Mouse (Mus musculus) thymus, postnatal 0 days (tissue): ENCODE results near the gene Cntd1. TPM values are rescaled to one million over a fixed set of nuclear protein-coding genes. Genes with fewer than 3 reads are reported as not detected.
"Not testable (repeated sequence)": the region's sequence is repeated elsewhere in the genome, so short reads cannot be mapped to it uniquely, and the experiment has no call there.

Experiments used
- DNase-seq: peaks from one replicate; pipeline ENCODE4 v3.0.0-alpha.2; 2015; ENCODE audit warnings: low spot score
- polyA plus RNA-seq: library from polyadenylated mRNA; unstranded; fragments of >200 nt; fragmentation: Nextera tagmentation; extraction: Ambion mirVana; gene quantifications from 2 replicates; pipeline ENCODE4 v1.2.1, GENCODE M21; 2015

Gene Cntd1
- polyA plus RNA-seq, 1 experiment from 2014 or later = 1.3 TPM

DNA sequence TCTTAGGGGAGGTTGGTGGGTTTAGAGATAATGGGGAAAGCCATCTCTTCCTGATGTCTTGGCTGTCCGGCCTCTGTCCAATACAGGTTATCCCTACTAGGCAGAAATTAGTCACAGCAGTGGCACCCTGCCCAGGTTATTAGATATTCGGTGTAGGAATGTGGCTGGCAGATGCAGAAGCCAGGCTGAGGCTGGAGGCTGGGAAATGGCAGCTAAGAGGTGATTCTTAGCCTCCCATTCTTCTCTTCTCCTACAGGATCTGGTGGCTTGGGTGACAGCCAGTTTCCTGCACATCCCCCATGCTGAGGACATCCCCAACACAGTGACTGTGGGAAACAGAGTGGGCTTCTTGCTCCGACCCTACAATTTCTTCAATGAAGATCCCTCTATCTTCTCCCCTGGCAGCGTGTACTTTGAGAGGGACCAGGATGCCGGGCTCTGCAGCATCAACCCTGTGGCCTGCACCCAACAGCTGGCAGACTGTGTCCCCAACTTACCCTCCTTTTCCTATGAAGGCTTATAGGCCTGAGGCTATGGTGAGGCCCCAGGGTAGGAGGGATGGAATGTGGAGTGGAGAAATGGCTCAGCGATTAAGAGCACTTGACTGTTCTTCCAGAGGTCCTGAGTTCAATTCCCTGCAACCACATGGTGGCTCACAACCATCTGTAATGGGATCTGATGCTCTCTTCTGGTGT, 50.3 kb downstream of the Cntd1 start:
- DNase-seq = no peak

DNA sequence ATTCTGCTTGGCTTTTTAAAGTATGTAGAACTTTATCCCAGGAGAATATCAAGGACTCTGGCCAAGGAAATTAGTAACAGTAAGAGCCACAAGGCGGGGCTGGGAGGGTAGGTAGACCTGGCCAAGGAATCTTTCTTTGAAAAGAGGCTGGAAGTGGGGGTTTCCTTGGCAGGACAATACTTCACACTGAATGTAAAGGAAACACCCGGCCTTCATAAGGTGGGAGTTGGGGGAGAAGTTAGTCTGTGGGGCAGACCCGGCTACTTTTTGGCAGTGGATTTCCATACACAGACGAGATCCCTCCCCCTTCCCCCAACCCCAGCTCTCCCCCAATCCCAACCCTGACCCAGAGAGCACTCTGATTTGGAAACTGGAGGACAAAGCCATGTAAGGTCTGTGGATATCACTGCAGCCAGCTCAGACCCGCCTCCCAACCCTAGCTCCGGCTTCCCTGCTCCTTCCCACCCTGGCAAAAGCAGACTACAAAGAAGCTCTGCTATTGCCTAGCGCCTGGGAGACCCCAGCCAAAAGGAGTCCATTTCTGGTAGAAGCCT, 51.6 kb downstream of the Cntd1 start, which contains the start of gene Aoc3:
Aoc3 (plus strand) TSS at position 235 of the 554 bp plus-strand sequence.
- DNase-seq = no peak

DNA sequence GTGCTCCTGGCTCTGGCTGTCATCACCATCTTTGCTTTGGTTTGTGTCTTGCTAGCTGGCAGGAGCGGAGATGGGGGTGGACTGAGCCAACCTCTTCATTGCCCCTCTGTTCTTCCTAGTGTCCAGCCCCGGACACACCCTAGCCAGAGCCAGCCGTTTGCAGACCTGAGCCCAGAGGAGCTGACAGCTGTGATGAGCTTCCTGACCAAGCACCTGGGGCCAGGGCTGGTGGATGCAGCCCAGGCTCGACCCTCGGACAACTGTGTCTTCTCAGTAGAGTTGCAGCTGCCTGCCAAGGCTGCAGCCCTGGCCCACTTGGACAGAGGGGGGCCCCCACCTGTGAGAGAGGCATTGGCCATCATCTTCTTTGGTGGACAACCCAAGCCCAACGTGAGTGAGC, 52.1 kb downstream of the Cntd1 start:
- DNase-seq = not testable (repeated sequence)

DNA sequence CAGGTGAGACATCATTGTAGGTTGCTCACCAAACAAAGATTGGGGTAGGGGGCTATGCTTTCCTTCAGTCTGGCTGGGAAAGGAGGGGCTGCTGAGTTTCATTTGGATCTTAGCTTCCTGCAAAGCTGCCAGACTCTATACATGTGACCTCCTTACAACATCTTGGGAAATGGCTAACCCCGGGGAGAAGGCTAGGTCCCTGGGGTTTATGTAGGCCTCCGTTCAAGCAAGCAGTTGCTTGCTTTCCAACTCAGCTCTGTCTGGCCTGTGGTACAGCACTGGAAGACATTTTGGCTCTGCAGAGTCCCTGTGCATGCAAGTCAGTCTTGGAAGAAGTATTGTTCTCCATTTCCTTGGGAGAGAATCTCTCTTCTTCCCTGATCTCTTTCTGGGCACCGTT, 53.7 kb downstream of the Cntd1 start:
- no peak for DNase-seq

DNA sequence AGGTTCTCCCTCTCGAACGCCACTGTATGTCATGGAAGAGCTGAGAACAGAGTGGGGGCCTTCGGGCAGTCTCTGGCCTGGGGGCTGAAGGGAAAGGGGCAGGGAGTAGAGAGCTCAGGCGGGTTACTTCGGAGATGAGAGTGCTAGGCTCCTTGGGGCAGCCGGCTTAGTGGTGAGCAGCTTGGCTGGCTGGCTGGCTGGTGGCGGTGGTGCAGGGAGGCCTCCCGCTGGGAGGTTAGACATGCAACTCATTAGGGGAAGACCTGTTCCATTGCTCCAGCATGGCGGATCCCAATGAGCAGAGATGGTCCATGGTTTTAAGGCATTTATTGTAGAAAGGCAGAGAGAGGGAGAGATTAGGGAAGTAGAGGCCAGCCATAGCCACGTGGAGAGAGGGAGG, 55.2 kb downstream of the Cntd1 start:
- DNase-seq = no peak

DNA sequence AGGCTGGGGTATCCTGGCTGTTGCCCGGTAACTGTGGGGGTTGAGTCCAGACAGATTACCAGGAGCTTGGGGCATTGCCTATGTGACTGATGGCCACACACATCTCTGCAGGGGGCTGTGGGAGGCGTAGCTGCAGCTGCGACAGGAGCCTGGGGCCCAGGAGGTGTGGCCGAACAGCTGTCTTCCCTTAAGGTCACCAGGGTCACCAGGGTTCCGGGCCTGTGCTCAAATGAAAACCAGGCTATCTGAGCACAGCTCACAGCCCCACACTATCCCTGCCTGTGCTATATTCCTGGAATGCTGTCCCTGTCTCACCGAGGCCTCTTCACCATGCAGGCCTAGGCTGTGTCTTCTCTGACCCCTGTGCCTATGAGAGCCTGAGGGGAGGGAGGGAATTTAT, 55.7 kb downstream of the Cntd1 start:
- DNase-seq = no peak

DNA sequence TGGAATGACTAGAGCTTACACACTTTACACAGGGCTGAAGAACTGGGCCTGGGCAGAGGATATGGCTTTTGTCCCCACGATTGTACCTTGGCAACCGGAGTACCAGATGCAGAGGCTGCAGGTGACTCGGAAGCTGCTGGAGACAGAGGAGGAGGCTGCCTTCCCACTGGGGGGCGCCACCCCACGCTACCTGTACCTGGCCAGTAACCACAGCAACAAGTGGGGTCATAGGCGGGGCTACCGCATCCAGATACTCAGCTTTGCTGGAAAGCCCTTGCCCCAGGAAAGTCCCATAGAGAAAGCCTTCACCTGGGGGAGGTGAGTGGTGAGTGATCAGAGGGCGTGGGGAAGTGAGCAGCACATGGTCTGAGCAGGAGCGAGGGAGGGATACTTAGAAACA, 56.9 kb downstream of the Cntd1 start:
- DNase-seq = no peak

DNA sequence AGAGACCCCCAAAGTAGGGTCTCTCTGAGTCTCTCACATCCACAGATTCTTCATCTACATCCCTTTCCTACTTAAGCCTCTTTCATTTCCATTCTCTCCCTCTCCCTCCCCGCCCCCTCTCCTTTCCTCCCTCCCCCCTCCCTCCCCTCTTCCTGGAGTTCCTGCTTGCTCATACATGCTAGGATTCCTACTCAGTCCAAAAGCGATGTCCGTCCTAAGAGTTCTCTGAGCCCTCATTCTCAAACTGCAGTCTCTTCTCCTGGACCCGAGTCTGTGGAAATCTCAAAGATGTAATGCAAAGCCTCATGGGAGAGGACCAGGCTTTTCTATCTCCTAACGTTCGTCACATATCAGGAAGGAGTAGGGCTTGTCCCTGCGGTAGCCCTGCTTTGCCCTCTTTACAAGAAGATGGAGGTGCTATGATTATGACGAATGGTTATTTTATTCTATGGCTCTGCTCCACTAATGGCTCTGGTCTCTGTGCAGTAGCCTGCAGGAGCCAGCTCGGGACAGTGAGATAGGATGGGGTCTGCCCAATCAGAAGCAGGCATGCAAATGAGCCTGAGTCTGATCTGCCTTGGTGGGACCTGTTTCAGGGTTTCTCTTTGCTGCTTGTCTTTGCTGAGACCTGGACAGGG, 59.4 kb downstream of the Cntd1 start:
- peak; percentile 63 for DNase-seq

Other genes starting within 250 kb of the Cntd1 start
- 10.5 and 11.5 TPM in 2 replicates for gene Naglu, start 209.0 kb upstream of the Cntd1 start, polyA plus RNA-seq
- gene Hsd17b1, start 200.6 kb upstream of the Cntd1 start, polyA plus RNA-seq = 0.10 and 0.13 TPM in 2 replicates
- 37.3 and 40.5 TPM in 2 replicates for gene Coasy, start 196.4 kb upstream of the Cntd1 start, polyA plus RNA-seq
- gene Mlx, start 191.7 kb upstream of the Cntd1 start, polyA plus RNA-seq = 79.8 and 80.8 TPM in 2 replicates
- 34.6 and 39.0 TPM in 2 replicates for gene Psmc3ip, start 183.6 kb upstream of the Cntd1 start, polyA plus RNA-seq
- gene Retreg3, start 159.1 kb upstream of the Cntd1 start, polyA plus RNA-seq = 20.9 and 22.2 TPM in 2 replicates
- 73.0 and 80.2 TPM in 2 replicates for gene Tubg1, start 159.1 kb upstream of the Cntd1 start, polyA plus RNA-seq
- gene Tubg2, start 123.1 kb upstream of the Cntd1 start, polyA plus RNA-seq = 1.5 and 1.6 TPM in 2 replicates
- gene Cntnap1, start 108.5 kb upstream of the Cntd1 start, polyA plus RNA-seq = 0.32 and 0.53 TPM in 2 replicates
- gene Plekhh3, start 107.7 kb upstream of the Cntd1 start, polyA plus RNA-seq = 2.4 and 2.8 TPM in 2 replicates
- 1.7 and 1.8 TPM in 2 replicates for gene Ccr10, start 103.6 kb upstream of the Cntd1 start, polyA plus RNA-seq
- gene Ezh1, start 52.5 kb upstream of the Cntd1 start, polyA plus RNA-seq = 13.7 and 13.8 TPM in 2 replicates
- gene Ramp2, start 33.0 kb upstream of the Cntd1 start, polyA plus RNA-seq = 29.6 and 30.8 TPM in 2 replicates
- gene Vps25, start 25.3 kb upstream of the Cntd1 start, polyA plus RNA-seq = 132 and 149 TPM in 2 replicates
- 1.4 and 2.1 TPM in 2 replicates for gene Wnk4, start 18.4 kb upstream of the Cntd1 start, polyA plus RNA-seq
- gene Coa3, start 102 bp downstream of the Cntd1 start, polyA plus RNA-seq = 164 and 179 TPM in 2 replicates
- gene Becn1, start 23.3 kb downstream of the Cntd1 start, polyA plus RNA-seq = 182 and 191 TPM in 2 replicates
- 123 and 135 TPM in 2 replicates for gene Psme3, start 37.2 kb downstream of the Cntd1 start, polyA plus RNA-seq
- gene Aoc2, start 46.1 kb downstream of the Cntd1 start, polyA plus RNA-seq = 0.76 and 1.0 TPM in 2 replicates
- gene Aoc3, start 51.6 kb downstream of the Cntd1 start, polyA plus RNA-seq = 0.69 and 0.78 TPM in 2 replicates
- 0.07 and 0.17 TPM in 2 replicates for gene G6pc, start 88.5 kb downstream of the Cntd1 start, polyA plus RNA-seq
- 67.6 and 70.6 TPM in 2 replicates for gene Aarsd1, start 138.6 kb downstream of the Cntd1 start, polyA plus RNA-seq
- 1.5 and 2.2 TPM in 2 replicates for gene Gm27029, start 145.8 kb downstream of the Cntd1 start, polyA plus RNA-seq
- 13.2 and 16.1 TPM in 2 replicates for gene Rundc1, start 146.1 kb downstream of the Cntd1 start, polyA plus RNA-seq
- gene Ptges3l, start 146.3 kb downstream of the Cntd1 start, polyA plus RNA-seq = 1.8 TPM in 2 replicates
- 550 and 596 TPM in 2 replicates for gene Rpl27, start 163.3 kb downstream of the Cntd1 start, polyA plus RNA-seq
- gene Ifi35, start 169.4 kb downstream of the Cntd1 start, polyA plus RNA-seq = 86.4 and 87.4 TPM in 2 replicates
- 3.7 and 4.6 TPM in 2 replicates for gene Rnd2, start 186.0 kb downstream of the Cntd1 start, polyA plus RNA-seq
- 24.7 and 25.3 TPM in 2 replicates for gene Vat1, start 187.2 kb downstream of the Cntd1 start, polyA plus RNA-seq